Mouse (Mus musculus) lung, embryonic 14.5 days (tissue): ENCODE measurements around the gene Cux1. TPM values are rescaled to one million over a fixed set of nuclear protein-coding genes. Genes with fewer than 3 reads are reported as not detected.
A peak's percentile ranks its signal among the peaks of the same experiment; 100 is the strongest.

ENCODE experiments used
- ATAC-seq: fragments of 200-750 bp; cut with Nextera tagmentation; 2 replicates; pipeline ENCODE4 v1.8.0; 2017; ENCODE audit warnings: mild to moderate bottlenecking, moderate TSS enrichment, moderate library complexity; ENCODE audit not compliant: insufficient read depth
- DNase-seq: peaks from one replicate; pipeline ENCODE4 v3.0.0-alpha.2; 2015
- H3K27ac ChIP-seq: fragments of 300-500 bp; sonication (generic); 2 replicates; pipeline ENCODE4 v1.5.1; 2014; ENCODE audit warnings: low read depth, mild to moderate bottlenecking, moderate library complexity
- H3K27me3 ChIP-seq: fragments of 300-500 bp; sonication (generic); 2 replicates; pipeline ENCODE4 v1.6.1; 2014; ENCODE audit warnings: low read length, control low read depth; ENCODE audit not compliant: insufficient read depth
- H3K36me3 ChIP-seq: fragments of 300-500 bp; sonication (generic); 2 replicates; pipeline ENCODE4 v1.6.1; 2014; ENCODE audit warnings: control low read depth; ENCODE audit not compliant: insufficient read depth
- H3K4me1 ChIP-seq: fragments of 300-500 bp; sonication (generic); 2 replicates; pipeline ENCODE4 v1.6.1; 2014; ENCODE audit warnings: antibody characterized with exemption, control low read depth; ENCODE audit not compliant: insufficient read depth
- H3K4me2 ChIP-seq: fragments of 300-500 bp; sonication (generic); 2 replicates; pipeline ENCODE4 v1.6.1; 2014; ENCODE audit warnings: mild to moderate bottlenecking
- H3K4me3 ChIP-seq: fragments of 300-500 bp; sonication (generic); 2 replicates; pipeline ENCODE4 v1.5.1; 2014; ENCODE audit warnings: low read depth, low read length
- H3K9ac ChIP-seq: fragments of 300-500 bp; sonication (generic); 2 replicates; pipeline ENCODE4 v1.6.1; 2014
- H3K9me3 ChIP-seq: fragments of 300-500 bp; sonication (generic); 2 replicates; pipeline ENCODE4 v1.6.1; 2016; ENCODE audit warnings: low read depth, low read length, control low read depth
- CTCF ChIP-seq: IDR thresholded peaks from 2 replicates; pipeline ENCODE4 v1.5.1; 2016; ENCODE audit warnings: antibody characterized with exemption, low read depth
- WGBS: fragments of 180-500 bp; shearing (Covaris S2); extraction: QIAGEN DNeasy Blood & Tissue Kit; methylation state at CpG from one replicate; pipeline ENCODE4 v1.1.7; 2014; 5-methylcytosine and 5-hydroxymethylcytosine counted together
- polyA plus RNA-seq: library from polyadenylated mRNA; unstranded; fragments of >200 nt; fragmentation: Nextera tagmentation; extraction: Ambion mirVana; gene quantifications from 2 replicates; pipeline ENCODE4 v1.2.1, GENCODE M21; 2014

The Cux1 gene
- polyA plus RNA-seq, 1 experiment from 2014 or later, result 104 TPM

DNA sequence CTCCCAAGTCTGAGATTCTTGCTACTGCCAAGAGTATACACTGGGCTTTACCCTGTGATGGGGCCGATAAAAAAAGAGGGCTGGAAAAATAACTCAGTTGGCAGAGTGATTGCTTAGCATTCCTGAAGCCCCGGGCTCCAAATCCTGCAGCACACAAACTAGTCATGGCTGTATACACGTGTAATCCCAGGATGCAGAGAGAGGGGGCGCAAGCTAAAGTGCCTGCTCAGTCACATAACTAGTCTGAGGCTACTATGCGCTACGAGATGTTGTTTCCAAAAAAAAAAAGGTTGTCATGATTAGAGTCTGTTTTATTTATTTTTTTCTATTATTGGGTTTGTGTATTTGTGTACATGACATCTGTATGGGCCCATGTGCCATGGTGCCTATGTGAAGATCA, 245.9 kb downstream of the Cux1 start:
- Histone ChIP-seq H3K4me1 (no peaks in the 10 kb centered on the region), H3K9ac (no peak overlapping the region), H3K36me3 (peaks cover 55% of the 10 kb centered on the region), H3K4me2 (no peak overlapping the region), H3K27ac (no peak overlapping the region), H3K4me3 (no peak overlapping the region), H3K9me3 (no peaks in the 10 kb centered on the region), H3K27me3 (no peaks in the 10 kb centered on the region)
- WGBS, result 75% methylated on average over 6 of the region's 6 CpGs
- ATAC-seq, result no peak
- peak; percentile 50 for DNase-seq
- TF ChIP-seq CTCF, result peak; percentile 43

GRCm38 (mm10) chr5:136312566-136312965, 254.7 kb downstream of the Cux1 start:
- ATAC-seq (no peak), DNase-seq (no peak)
- H3K36me3 ChIP-seq, result peaks cover 85% of the 10 kb centered on the region
- H3K27ac ChIP-seq, result no peak overlapping the region
- TF ChIP-seq CTCF, result no peak
- no peak overlapping the region for H3K9ac ChIP-seq
- no peaks in the 10 kb centered on the region for H3K4me1 ChIP-seq
- WGBS, result 91% methylated on average over 14 of the region's 14 CpGs
- no peaks in the 10 kb centered on the region for H3K9me3 ChIP-seq
- no peak overlapping the region for H3K4me2 ChIP-seq
- no peak overlapping the region for H3K4me3 ChIP-seq
- H3K27me3 ChIP-seq, result no peaks in the 10 kb centered on the region

- DNase-seq (no peak), ATAC-seq (no peak)
- H3K4me1 ChIP-seq, result no peaks in the 10 kb centered on the region
- H3K27ac ChIP-seq, result no peak overlapping the region
- H3K36me3 ChIP-seq, result peaks cover 88% of the 10 kb centered on the region
- TF ChIP-seq CTCF, result no peak
- WGBS, result 64% methylated on average over 4 of the region's 4 CpGs
- no peak overlapping the region for H3K9ac ChIP-seq
- no peak overlapping the region for H3K4me2 ChIP-seq
- no peak overlapping the region for H3K4me3 ChIP-seq
- no peaks in the 10 kb centered on the region for H3K9me3 ChIP-seq
- H3K27me3 ChIP-seq, result no peaks in the 10 kb centered on the region
Observed at GRCm38 (mm10) chr5:136312166-136312565, 255.1 kb downstream of the Cux1 start.

DNA sequence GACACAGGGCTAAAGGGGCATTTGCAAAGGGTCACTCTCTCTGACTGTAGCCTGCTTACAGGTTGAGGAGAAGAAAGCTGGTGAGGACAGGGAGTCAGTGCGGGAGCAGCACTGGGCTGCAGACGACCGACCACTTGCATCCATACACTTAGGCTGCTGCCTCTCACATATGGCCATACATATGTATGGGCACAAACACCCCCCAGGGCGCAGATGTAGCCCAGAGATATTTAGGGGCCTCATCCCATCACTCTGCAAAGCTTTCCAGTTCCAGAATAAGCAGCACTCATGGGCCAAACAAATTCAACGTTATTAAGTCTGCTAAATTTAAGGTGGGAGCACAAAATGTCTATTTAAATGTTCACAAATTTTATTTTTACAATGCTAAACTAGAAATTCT, 261.0 kb downstream of the Cux1 start:
- 85% methylated on average over 5 of the region's 5 CpGs for WGBS
- H3K4me1 ChIP-seq, result no peaks in the 10 kb centered on the region
- no peaks in the 10 kb centered on the region for H3K9me3 ChIP-seq
- no peak for TF ChIP-seq CTCF
- no peak for ATAC-seq
- no peaks in the 10 kb centered on the region for H3K27me3 ChIP-seq
- DNase-seq, result no peak
- no peak overlapping the region for H3K4me3 ChIP-seq
- H3K36me3 ChIP-seq, result peaks cover 90% of the 10 kb centered on the region
- H3K27ac ChIP-seq, result no peak overlapping the region
- no peak overlapping the region for H3K4me2 ChIP-seq
- H3K9ac ChIP-seq, result no peak overlapping the region

GRCm38 (mm10) chr5:136303409-136303983, 263.8 kb downstream of the Cux1 start:
- H3K4me3 ChIP-seq, result no peak overlapping the region
- H3K27ac ChIP-seq, result peak overlapping the region; percentile 63; the same call in 1 of the 2 replicates
- no peaks in the 10 kb centered on the region for H3K9me3 ChIP-seq
- peak; percentile 92 for ATAC-seq
- H3K27me3 ChIP-seq, result no peaks in the 10 kb centered on the region
- no peak overlapping the region for H3K4me2 ChIP-seq
- peaks cover 88% of the 10 kb centered on the region for H3K36me3 ChIP-seq
- DNase-seq, result peak; percentile 90
- TF ChIP-seq CTCF, result no peak
- WGBS, result 80% methylated on average over 19 of the region's 19 CpGs
- H3K9ac ChIP-seq, result no peak overlapping the region
- no peaks in the 10 kb centered on the region for H3K4me1 ChIP-seq

- no peak for TF ChIP-seq CTCF
- no peak for ATAC-seq
- no peak overlapping the region for H3K4me2 ChIP-seq
- peaks cover 83% of the 10 kb centered on the region for H3K36me3 ChIP-seq
- no peak for DNase-seq
- no peaks in the 10 kb centered on the region for H3K9me3 ChIP-seq
- 90% methylated on average over 6 of the region's 6 CpGs for WGBS
- no peak overlapping the region for H3K27ac ChIP-seq
- H3K9ac ChIP-seq, result no peak overlapping the region
- no peak overlapping the region for H3K4me3 ChIP-seq
- H3K27me3 ChIP-seq, result no peaks in the 10 kb centered on the region
- no peaks in the 10 kb centered on the region for H3K4me1 ChIP-seq
Observed at GRCm38 (mm10) chr5:136300880-136301279, 266.4 kb downstream of the Cux1 start.

- Histone ChIP-seq H3K36me3 (peaks cover 64% of the 10 kb centered on the region), H3K4me2 (no peak overlapping the region), H3K9ac (no peak overlapping the region), H3K4me3 (no peak overlapping the region), H3K4me1 (no peaks in the 10 kb centered on the region), H3K27me3 (no peaks in the 10 kb centered on the region), H3K27ac (no peak overlapping the region), H3K9me3 (no peaks in the 10 kb centered on the region)
- DNase-seq (no peak), ATAC-seq (no peak)
- WGBS, result 75% methylated on average over 6 of the region's 6 CpGs
- TF ChIP-seq CTCF, result no peak
Observed at GRCm38 (mm10) chr5:136297691-136298090, 269.6 kb downstream of the Cux1 start.
